Mouse (Mus musculus): Measurements from ENCODE around the gene Col5a1. TPM values are rescaled to one million over a fixed set of nuclear protein-coding genes. Genes with fewer than 3 reads are reported as not detected.

Col5a1 gene
- polyA plus RNA-seq, 1 experiment from 2014 or later: 47.7 TPM

DNA sequence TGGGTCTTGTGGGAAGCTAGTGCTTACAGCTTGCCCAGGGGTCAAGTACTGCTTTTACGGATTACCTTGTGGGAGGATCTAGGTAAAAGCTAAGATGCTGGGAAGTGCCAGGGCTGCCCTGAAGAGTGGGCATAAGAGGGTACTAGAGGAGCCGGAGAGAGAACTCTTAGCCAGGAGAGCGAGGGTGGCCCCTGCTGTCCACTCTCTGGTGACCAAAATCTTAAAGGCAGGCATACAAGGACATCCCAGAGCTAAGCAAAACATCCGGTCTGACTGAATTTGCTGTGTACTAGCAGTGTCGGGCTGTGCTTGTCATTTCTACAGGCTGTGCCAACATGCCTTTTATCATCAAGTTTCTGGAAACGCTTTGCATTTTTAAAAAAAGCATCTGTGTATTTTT is 44.9 kb downstream of the Col5a1 start:
- TF ChIP-seq EP300 (IDR thresholded peaks at IDR 0.05) (no peak), CTCF (IDR thresholded peaks at IDR 0.05) (peak; percentile 20; the same call in 1 of the 2 replicates)
- ATAC-seq: peak; percentile 18; the same call in 1 of the 2 replicates
- Histone ChIP-seq H3K9ac (replicated peaks; ENCODE audit: low read depth) (no peak overlapping the region), H3K27ac (ENCODE audit: low read length) (0 out of 2 replicates have a peak overlapping the region, but pooled peaks have one; percentile 2), H3K4me2 (replicated peaks; ENCODE audit: low read depth, low read length) (no peak overlapping the region), H3K27me3 (replicated peaks; ENCODE audit: insufficient read depth, low read length) (no peaks in the 10 kb centered on the region), H3K36me3 (ENCODE audit: insufficient read depth, low read length) (no peaks in the 10 kb centered on the region), H3K4me1 (ENCODE audit: insufficient read depth, low read depth, low read length) (peaks cover 4% of the 10 kb centered on the region; the same call in 1 of the 2 replicates), H3K4me3 (ENCODE audit: low read depth, low read length) (no peak overlapping the region), H3K9me3 (ENCODE audit: low read length) (no peaks in the 10 kb centered on the region)
- WGBS: 44% methylated on average over 6 of the region's 6 CpGs
- peak; percentile 60 for DNase-seq (ENCODE audit: low spot score)

DNA sequence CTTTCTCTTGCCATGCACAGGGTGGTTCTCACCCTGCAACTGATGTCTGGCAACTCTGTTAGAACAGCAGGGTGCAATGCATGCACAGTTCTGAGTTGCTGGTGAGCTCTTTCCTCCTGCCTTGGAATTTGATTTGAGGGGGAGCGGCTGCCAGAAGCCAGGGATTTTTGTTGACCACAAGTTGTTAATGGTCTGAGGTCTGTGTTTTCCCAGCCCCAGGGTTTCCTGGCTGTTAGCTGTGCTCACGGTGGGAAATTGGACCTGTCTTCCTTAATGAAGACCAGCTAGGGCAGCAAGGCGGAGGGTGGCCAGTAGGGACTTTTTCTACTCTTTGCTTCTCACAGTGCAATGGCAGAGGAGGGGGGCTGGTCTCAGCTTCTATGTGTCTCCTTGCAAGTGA is 45.7 kb downstream of the Col5a1 start:
- H3K36me3 ChIP-seq (ENCODE audit: insufficient read depth, low read length): no peaks in the 10 kb centered on the region
- no peak overlapping the region for H3K27ac ChIP-seq (ENCODE audit: low read length)
- WGBS: 33% methylated on average over 3 of the region's 3 CpGs
- TF ChIP-seq CTCF (IDR thresholded peaks at IDR 0.05) (no peak), EP300 (IDR thresholded peaks at IDR 0.05) (no peak)
- ATAC-seq: no peak
- H3K4me3 ChIP-seq (ENCODE audit: low read depth, low read length): no peak overlapping the region
- H3K9me3 ChIP-seq (ENCODE audit: low read length): no peaks in the 10 kb centered on the region
- H3K4me2 ChIP-seq (replicated peaks; ENCODE audit: low read depth, low read length): no peak overlapping the region
- peaks cover 8% of the 10 kb centered on the region; the same call in 1 of the 2 replicates for H3K4me1 ChIP-seq (ENCODE audit: insufficient read depth, low read depth, low read length)
- no peaks in the 10 kb centered on the region for H3K27me3 ChIP-seq (replicated peaks; ENCODE audit: insufficient read depth, low read length)
- no peak overlapping the region for H3K9ac ChIP-seq (replicated peaks; ENCODE audit: low read depth)
- DNase-seq (ENCODE audit: low spot score): no peak

DNA sequence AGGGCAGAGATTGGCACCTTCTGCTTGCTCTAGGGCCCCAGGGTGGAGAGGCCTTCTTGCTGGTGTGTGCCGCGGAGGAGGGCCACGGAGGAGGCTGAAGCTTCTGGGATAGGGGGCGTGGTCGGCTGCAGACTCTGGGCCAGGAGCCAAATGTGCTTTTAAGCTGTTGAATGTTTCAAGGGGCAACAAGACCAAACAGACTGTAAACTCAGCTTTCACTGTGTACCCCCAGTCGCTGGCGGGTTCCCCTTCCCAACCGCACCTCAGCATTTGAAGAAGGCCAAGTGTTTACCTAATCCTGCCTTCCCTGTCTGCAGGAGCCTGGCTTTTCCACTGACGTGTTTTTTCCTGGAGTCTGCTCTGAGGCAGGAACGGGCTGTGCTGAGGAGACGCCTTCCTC is 48.0 kb downstream of the Col5a1 start:
- no peak overlapping the region for H3K9ac ChIP-seq (replicated peaks; ENCODE audit: low read depth)

DNA sequence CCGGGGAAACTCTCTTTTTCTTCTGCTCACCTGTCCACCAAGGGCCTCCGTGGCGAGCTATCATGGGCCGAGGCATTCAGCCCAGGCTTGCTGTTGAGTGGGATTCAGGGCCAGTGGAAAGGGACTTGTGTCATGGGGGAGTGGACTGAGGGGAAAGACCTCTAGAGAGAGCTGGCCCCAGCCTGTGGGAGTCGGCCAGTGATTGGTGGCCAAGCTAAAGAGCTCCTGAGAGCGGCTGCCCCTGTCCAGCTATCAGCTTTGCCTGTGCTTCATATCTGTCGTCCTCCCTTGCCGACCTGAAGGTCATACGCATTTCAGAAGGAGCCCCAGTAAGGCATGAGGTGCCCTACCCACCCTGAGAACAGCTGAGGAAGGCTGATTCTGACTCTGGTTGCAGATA is 48.6 kb downstream of the Col5a1 start:
- H3K9ac ChIP-seq (replicated peaks; ENCODE audit: low read depth): no peak overlapping the region
- TF ChIP-seq EP300 (IDR thresholded peaks at IDR 0.05): no peak
- no peak for TF ChIP-seq CTCF (IDR thresholded peaks at IDR 0.05)
- peaks cover 8% of the 10 kb centered on the region; the same call in 1 of the 2 replicates for H3K4me1 ChIP-seq (ENCODE audit: insufficient read depth, low read depth, low read length)

More for the DNA sequence above, 48.0 kb downstream of the Col5a1 start:
- Histone ChIP-seq H3K4me2 (replicated peaks; ENCODE audit: low read depth, low read length) (no peak overlapping the region), H3K4me1 (ENCODE audit: insufficient read depth, low read depth, low read length) (peaks cover 8% of the 10 kb centered on the region; the same call in 1 of the 2 replicates), H3K9me3 (ENCODE audit: low read length) (no peaks in the 10 kb centered on the region), H3K36me3 (ENCODE audit: insufficient read depth, low read length) (no peaks in the 10 kb centered on the region), H3K27me3 (replicated peaks; ENCODE audit: insufficient read depth, low read length) (no peaks in the 10 kb centered on the region), H3K4me3 (ENCODE audit: low read depth, low read length) (no peak overlapping the region), H3K27ac (ENCODE audit: low read length) (peak overlapping the region; percentile 74)
- TF ChIP-seq CTCF (IDR thresholded peaks at IDR 0.05): no peak
- 0 out of 2 replicates have a peak, but pooled peaks have one; percentile 26 for TF ChIP-seq EP300 (IDR thresholded peaks at IDR 0.05)
- ATAC-seq (peak; percentile 80), DNase-seq (ENCODE audit: low spot score) (peak; percentile 92)
- WGBS: 16% methylated on average over 11 of the region's 11 CpGs

DNA sequence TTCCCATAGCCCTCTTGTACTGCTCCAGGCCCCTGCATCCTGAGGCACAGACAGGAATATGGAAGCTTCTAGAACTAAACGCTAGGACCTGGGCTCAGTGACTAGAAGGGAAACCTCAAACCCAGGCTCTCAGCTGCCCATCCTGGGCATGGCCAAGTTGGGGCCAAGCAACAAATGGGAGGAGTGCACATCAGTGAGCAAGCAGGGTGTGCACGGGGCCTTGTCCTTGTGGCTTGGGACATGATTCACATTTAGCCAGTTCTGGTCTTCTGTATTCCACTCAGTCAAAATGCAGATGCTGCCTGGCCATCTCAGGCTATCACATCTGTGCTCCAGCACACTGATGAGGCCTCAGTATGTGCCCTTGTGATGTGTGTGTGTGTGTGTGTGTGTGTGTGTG is 49.2 kb downstream of the Col5a1 start:
- Histone ChIP-seq H3K4me1 (ENCODE audit: insufficient read depth, low read depth, low read length) (peaks cover 8% of the 10 kb centered on the region; the same call in 1 of the 2 replicates), H3K27ac (ENCODE audit: low read length) (no peak overlapping the region), H3K9ac (replicated peaks; ENCODE audit: low read depth) (no peak overlapping the region), H3K36me3 (ENCODE audit: insufficient read depth, low read length) (no peaks in the 10 kb centered on the region), H3K4me3 (ENCODE audit: low read depth, low read length) (no peak overlapping the region), H3K4me2 (replicated peaks; ENCODE audit: low read depth, low read length) (no peak overlapping the region), H3K9me3 (ENCODE audit: low read length) (no peaks in the 10 kb centered on the region), H3K27me3 (replicated peaks; ENCODE audit: insufficient read depth, low read length) (no peaks in the 10 kb centered on the region)
- no peak for ATAC-seq
- no peak for DNase-seq (ENCODE audit: low spot score)
- TF ChIP-seq EP300 (IDR thresholded peaks at IDR 0.05) (no peak), CTCF (IDR thresholded peaks at IDR 0.05) (no peak)
- 81% methylated on average over 2 of the region's 2 CpGs for WGBS

More for the DNA sequence above, 48.6 kb downstream of the Col5a1 start:
- H3K9me3 ChIP-seq (ENCODE audit: low read length): no peaks in the 10 kb centered on the region
- H3K27me3 ChIP-seq (replicated peaks; ENCODE audit: insufficient read depth, low read length): no peaks in the 10 kb centered on the region
- ATAC-seq (no peak), DNase-seq (ENCODE audit: low spot score) (no peak)
- H3K4me3 ChIP-seq (ENCODE audit: low read depth, low read length): no peak overlapping the region
- H3K36me3 ChIP-seq (ENCODE audit: insufficient read depth, low read length): no peaks in the 10 kb centered on the region
- 48% methylated on average over 9 of the region's 9 CpGs for WGBS
- no peak overlapping the region for H3K4me2 ChIP-seq (replicated peaks; ENCODE audit: low read depth, low read length)
- peak overlapping the region; percentile 74 for H3K27ac ChIP-seq (ENCODE audit: low read length)

DNA sequence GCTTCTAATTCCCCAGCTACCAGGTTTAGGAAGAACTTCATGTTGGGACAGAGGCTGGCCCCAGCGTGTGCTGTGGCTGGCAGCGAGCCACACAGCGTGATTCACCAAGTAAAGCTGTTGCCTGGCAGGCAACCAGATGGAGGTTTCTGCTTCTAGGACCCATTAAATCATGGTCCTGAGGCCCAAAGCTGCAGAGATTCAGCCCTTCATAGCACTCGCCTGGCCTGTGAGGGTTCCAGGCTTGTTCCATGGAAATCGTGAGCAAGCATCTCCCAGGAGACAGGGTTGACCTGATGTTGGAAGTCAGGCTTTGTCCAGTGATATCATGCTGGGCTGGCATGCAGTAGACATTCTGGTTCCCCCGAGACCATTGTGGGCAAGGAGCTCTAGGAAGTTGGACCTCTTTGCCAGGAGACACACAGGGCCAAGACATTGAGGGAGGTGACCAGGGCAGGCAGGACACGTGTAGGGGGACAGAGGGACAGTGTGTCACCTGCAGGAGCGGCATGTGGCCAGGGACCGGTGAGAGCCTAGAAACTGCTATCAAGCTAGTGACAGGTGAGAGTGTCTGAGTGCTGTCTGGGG is 50.5 kb downstream of the Col5a1 start:
- TF ChIP-seq CTCF (IDR thresholded peaks at IDR 0.05) (no peak), EP300 (IDR thresholded peaks at IDR 0.05) (no peak)
- Histone ChIP-seq H3K4me1 (ENCODE audit: insufficient read depth, low read depth, low read length) (peaks cover 8% of the 10 kb centered on the region; the same call in 1 of the 2 replicates), H3K9ac (replicated peaks; ENCODE audit: low read depth) (no peak overlapping the region), H3K27ac (ENCODE audit: low read length) (0 out of 2 replicates have a peak overlapping the region, but pooled peaks have one; percentile 3), H3K27me3 (replicated peaks; ENCODE audit: insufficient read depth, low read length) (no peaks in the 10 kb centered on the region), H3K4me3 (ENCODE audit: low read depth, low read length) (no peak overlapping the region), H3K4me2 (replicated peaks; ENCODE audit: low read depth, low read length) (no peak overlapping the region), H3K36me3 (ENCODE audit: insufficient read depth, low read length) (no peaks in the 10 kb centered on the region), H3K9me3 (ENCODE audit: low read length) (no peaks in the 10 kb centered on the region)
- ATAC-seq: peak; percentile 17
- 38% methylated on average over 9 of the region's 9 CpGs for WGBS
- DNase-seq (ENCODE audit: low spot score): peak; percentile 89

All from lung, postnatal 0 days (tissue).